Mouse (Mus musculus): Measurements from ENCODE around the gene Cxcr2. TPM values are rescaled to one million over a fixed set of nuclear protein-coding genes. Genes with fewer than 3 reads are reported as not detected.
A peak's percentile ranks its signal among the peaks of the same experiment; 100 is the strongest.

Cxcr2 gene
- polyA plus RNA-seq, 1 experiment from 2014 or later: 0.08 TPM

- no peak for DNase-seq (ENCODE audit: low spot score)
- H3K27ac ChIP-seq (ENCODE audit: low read depth, low read length): no peak overlapping the region
- no peaks in the 10 kb centered on the region for H3K36me3 ChIP-seq (ENCODE audit: control insufficient read depth, insufficient read depth, low read length)
- H3K9ac ChIP-seq (ENCODE audit: low read length): no peak overlapping the region
- WGBS: 82% methylated on average over 2 of the region's 2 CpGs
- no peak for ATAC-seq
- H3K4me3 ChIP-seq (ENCODE audit: low read depth, low read length): no peak overlapping the region
- no peaks in the 10 kb centered on the region for H3K27me3 ChIP-seq (replicated peaks; ENCODE audit: control insufficient read depth, insufficient read depth, low read length)
- H3K4me1 ChIP-seq (ENCODE audit: control insufficient read depth, insufficient read depth, low read length): no peaks in the 10 kb centered on the region
- H3K4me2 ChIP-seq (ENCODE audit: low read length): no peak overlapping the region
- H3K9me3 ChIP-seq (replicated peaks; ENCODE audit: control insufficient read depth, low read length): no peaks in the 10 kb centered on the region
Measured at GRCm38 (mm10) chr1:74181462-74181861, 27.7 kb downstream of the Cxcr2 start.

- Histone ChIP-seq H3K27me3 (replicated peaks; ENCODE audit: control insufficient read depth, insufficient read depth, low read length) (no peaks in the 10 kb centered on the region), H3K4me1 (ENCODE audit: control insufficient read depth, insufficient read depth, low read length) (no peaks in the 10 kb centered on the region), H3K4me3 (ENCODE audit: low read depth, low read length) (no peak overlapping the region), H3K4me2 (ENCODE audit: low read length) (no peak overlapping the region), H3K9me3 (replicated peaks; ENCODE audit: control insufficient read depth, low read length) (no peaks in the 10 kb centered on the region), H3K27ac (ENCODE audit: low read depth, low read length) (no peak overlapping the region), H3K36me3 (ENCODE audit: control insufficient read depth, insufficient read depth, low read length) (no peaks in the 10 kb centered on the region), H3K9ac (ENCODE audit: low read length) (no peak overlapping the region)
- 50% methylated on average over 2 of the region's 2 CpGs for WGBS
- no peak for DNase-seq (ENCODE audit: low spot score)
- no peak for ATAC-seq
Measured at GRCm38 (mm10) chr1:74183006-74183405, 29.2 kb downstream of the Cxcr2 start.

GRCm38 (mm10) chr1:74190471-74190870 lies 36.7 kb downstream of the Cxcr2 start:
- Histone ChIP-seq H3K9me3 (replicated peaks; ENCODE audit: control insufficient read depth, low read length) (no peaks in the 10 kb centered on the region), H3K4me1 (ENCODE audit: control insufficient read depth, insufficient read depth, low read length) (no peaks in the 10 kb centered on the region), H3K9ac (ENCODE audit: low read length) (no peak overlapping the region), H3K27me3 (replicated peaks; ENCODE audit: control insufficient read depth, insufficient read depth, low read length) (no peaks in the 10 kb centered on the region), H3K27ac (ENCODE audit: low read depth, low read length) (no peak overlapping the region), H3K4me2 (ENCODE audit: low read length) (no peak overlapping the region), H3K36me3 (ENCODE audit: control insufficient read depth, insufficient read depth, low read length) (no peaks in the 10 kb centered on the region), H3K4me3 (ENCODE audit: low read depth, low read length) (no peak overlapping the region)
- ATAC-seq: no peak
- 93% methylated on average over 7 of the region's 7 CpGs for WGBS
- no peak for DNase-seq (ENCODE audit: low spot score)

- Histone ChIP-seq H3K9ac (ENCODE audit: low read length) (no peak overlapping the region), H3K36me3 (ENCODE audit: control insufficient read depth, insufficient read depth, low read length) (no peaks in the 10 kb centered on the region), H3K9me3 (replicated peaks; ENCODE audit: control insufficient read depth, low read length) (no peaks in the 10 kb centered on the region), H3K4me1 (ENCODE audit: control insufficient read depth, insufficient read depth, low read length) (no peaks in the 10 kb centered on the region), H3K4me2 (ENCODE audit: low read length) (no peak overlapping the region), H3K27ac (ENCODE audit: low read depth, low read length) (no peak overlapping the region), H3K4me3 (ENCODE audit: low read depth, low read length) (no peak overlapping the region), H3K27me3 (replicated peaks; ENCODE audit: control insufficient read depth, insufficient read depth, low read length) (no peaks in the 10 kb centered on the region)
- DNase-seq (ENCODE audit: low spot score): no peak
- no peak for ATAC-seq
- 81% methylated on average over 2 of the region's 2 CpGs for WGBS
Measured at GRCm38 (mm10) chr1:74192711-74193110, 38.9 kb downstream of the Cxcr2 start.

GRCm38 (mm10) chr1:74194445-74194844 lies 40.7 kb downstream of the Cxcr2 start, which contains the start of gene Cxcr1:
Cxcr1 (minus strand) TSS chr1:74194631.
- no peaks in the 10 kb centered on the region for H3K36me3 ChIP-seq (ENCODE audit: control insufficient read depth, insufficient read depth, low read length)
- H3K4me2 ChIP-seq (ENCODE audit: low read length): no peak within 1 kb of the TSS
- WGBS: 76% methylated on average over 8 of the region's 8 CpGs
- no peak within 1 kb of the TSS for H3K9ac ChIP-seq (ENCODE audit: low read length)
- no peaks in the 10 kb centered on the region for H3K4me1 ChIP-seq (ENCODE audit: control insufficient read depth, insufficient read depth, low read length)
- no peak for DNase-seq (ENCODE audit: low spot score)
- ATAC-seq: no peak
- H3K27me3 ChIP-seq (replicated peaks; ENCODE audit: control insufficient read depth, insufficient read depth, low read length): no peaks in the 10 kb centered on the region
- H3K27ac ChIP-seq (ENCODE audit: low read depth, low read length): no peak within 1 kb of the TSS
- H3K4me3 ChIP-seq (ENCODE audit: low read depth, low read length): no peak within 1 kb of the TSS
- H3K9me3 ChIP-seq (replicated peaks; ENCODE audit: control insufficient read depth, low read length): no peaks in the 10 kb centered on the region

- Histone ChIP-seq H3K4me3 (ENCODE audit: low read depth, low read length) (no peak overlapping the region), H3K4me1 (ENCODE audit: control insufficient read depth, insufficient read depth, low read length) (no peaks in the 10 kb centered on the region), H3K27me3 (replicated peaks; ENCODE audit: control insufficient read depth, insufficient read depth, low read length) (no peaks in the 10 kb centered on the region), H3K9ac (ENCODE audit: low read length) (no peak overlapping the region), H3K36me3 (ENCODE audit: control insufficient read depth, insufficient read depth, low read length) (no peaks in the 10 kb centered on the region), H3K9me3 (replicated peaks; ENCODE audit: control insufficient read depth, low read length) (no peaks in the 10 kb centered on the region), H3K4me2 (ENCODE audit: low read length) (no peak overlapping the region), H3K27ac (ENCODE audit: low read depth, low read length) (no peak overlapping the region)
- 54% methylated on average over 7 of the region's 7 CpGs for WGBS
- ATAC-seq: no peak
- DNase-seq (ENCODE audit: low spot score): peak; percentile 31
Measured at GRCm38 (mm10) chr1:74195961-74196360, 42.2 kb downstream of the Cxcr2 start.

GRCm38 (mm10) chr1:74196621-74197419 lies 43.0 kb downstream of the Cxcr2 start:
- H3K4me3 ChIP-seq (ENCODE audit: low read depth, low read length): no peak overlapping the region
- no peak overlapping the region for H3K4me2 ChIP-seq (ENCODE audit: low read length)
- no peaks in the 10 kb centered on the region for H3K36me3 ChIP-seq (ENCODE audit: control insufficient read depth, insufficient read depth, low read length)
- no peak overlapping the region for H3K9ac ChIP-seq (ENCODE audit: low read length)
- no peaks in the 10 kb centered on the region for H3K27me3 ChIP-seq (replicated peaks; ENCODE audit: control insufficient read depth, insufficient read depth, low read length)
- ATAC-seq (no peak), DNase-seq (ENCODE audit: low spot score) (no peak)
- no peaks in the 10 kb centered on the region for H3K9me3 ChIP-seq (replicated peaks; ENCODE audit: control insufficient read depth, low read length)
- H3K27ac ChIP-seq (ENCODE audit: low read depth, low read length): no peak overlapping the region
- no peaks in the 10 kb centered on the region for H3K4me1 ChIP-seq (ENCODE audit: control insufficient read depth, insufficient read depth, low read length)
- WGBS: 84% methylated on average over 17 of the region's 17 CpGs

GRCm38 (mm10) chr1:74197726-74198470 lies 44.1 kb downstream of the Cxcr2 start:
- no peak overlapping the region for H3K9ac ChIP-seq (ENCODE audit: low read length)
- no peak overlapping the region for H3K4me2 ChIP-seq (ENCODE audit: low read length)
- no peaks in the 10 kb centered on the region for H3K27me3 ChIP-seq (replicated peaks; ENCODE audit: control insufficient read depth, insufficient read depth, low read length)
- H3K36me3 ChIP-seq (ENCODE audit: control insufficient read depth, insufficient read depth, low read length): no peaks in the 10 kb centered on the region
- DNase-seq (ENCODE audit: low spot score) (no peak), ATAC-seq (no peak)
- H3K27ac ChIP-seq (ENCODE audit: low read depth, low read length): no peak overlapping the region
- no peaks in the 10 kb centered on the region for H3K9me3 ChIP-seq (replicated peaks; ENCODE audit: control insufficient read depth, low read length)
- H3K4me1 ChIP-seq (ENCODE audit: control insufficient read depth, insufficient read depth, low read length): no peaks in the 10 kb centered on the region
- H3K4me3 ChIP-seq (ENCODE audit: low read depth, low read length): no peak overlapping the region
- WGBS: 82% methylated on average over 12 of the region's 12 CpGs

- H3K4me1 ChIP-seq (ENCODE audit: control insufficient read depth, insufficient read depth, low read length): no peaks in the 10 kb centered on the region
- no peaks in the 10 kb centered on the region for H3K36me3 ChIP-seq (ENCODE audit: control insufficient read depth, insufficient read depth, low read length)
- no peak overlapping the region for H3K4me2 ChIP-seq (ENCODE audit: low read length)
- no peaks in the 10 kb centered on the region for H3K9me3 ChIP-seq (replicated peaks; ENCODE audit: control insufficient read depth, low read length)
- WGBS: 63% methylated on average over 8 of the region's 8 CpGs
- no peak for ATAC-seq
- H3K27ac ChIP-seq (ENCODE audit: low read depth, low read length): no peak overlapping the region
- H3K4me3 ChIP-seq (ENCODE audit: low read depth, low read length): no peak overlapping the region
- H3K9ac ChIP-seq (ENCODE audit: low read length): no peak overlapping the region
- H3K27me3 ChIP-seq (replicated peaks; ENCODE audit: control insufficient read depth, insufficient read depth, low read length): no peaks in the 10 kb centered on the region
- peak; percentile 52 for DNase-seq (ENCODE audit: low spot score)
Measured at GRCm38 (mm10) chr1:74199046-74199445, 45.3 kb downstream of the Cxcr2 start.
